Mouse (Mus musculus): Measurements from ENCODE around the gene Olfr464. TPM values are rescaled to one million over a fixed set of nuclear protein-coding genes. Genes with fewer than 3 reads are reported as not detected.
"Not testable (repeated sequence)": the region's sequence is repeated elsewhere in the genome, so short reads cannot be mapped to it uniquely, and the experiment has no call there.

Olfr464 gene
- total RNA-seq (2021): not detected
- long read RNA-seq, experiment 1: 0 reads
- long read RNA-seq, experiment 2: 0 reads

DNA sequence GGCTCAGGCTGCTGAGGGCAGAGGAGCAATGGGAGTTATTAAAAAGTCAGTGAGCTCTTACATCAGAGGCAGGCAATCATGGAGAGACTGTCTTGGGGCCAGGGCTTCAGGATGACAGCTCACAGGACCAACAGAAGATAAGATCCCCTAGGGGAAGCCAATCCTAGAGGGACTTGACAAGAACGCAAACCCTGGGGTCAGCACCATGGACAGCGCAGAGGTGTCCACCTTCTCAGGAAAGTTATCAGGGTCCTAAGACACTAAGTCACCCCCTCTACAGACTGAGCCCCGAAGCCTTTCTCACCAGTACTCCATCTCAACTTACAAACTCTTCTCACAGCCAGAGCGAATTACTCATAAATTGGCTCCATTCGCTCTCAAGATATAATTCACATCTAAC is at the start of gene Olfr464:
Olfr464 (minus strand) TSS at position 2 of the 400 bp plus-strand sequence.
- DNase-seq: peak in 1 of 2 experiments; percentile 6

DNA sequence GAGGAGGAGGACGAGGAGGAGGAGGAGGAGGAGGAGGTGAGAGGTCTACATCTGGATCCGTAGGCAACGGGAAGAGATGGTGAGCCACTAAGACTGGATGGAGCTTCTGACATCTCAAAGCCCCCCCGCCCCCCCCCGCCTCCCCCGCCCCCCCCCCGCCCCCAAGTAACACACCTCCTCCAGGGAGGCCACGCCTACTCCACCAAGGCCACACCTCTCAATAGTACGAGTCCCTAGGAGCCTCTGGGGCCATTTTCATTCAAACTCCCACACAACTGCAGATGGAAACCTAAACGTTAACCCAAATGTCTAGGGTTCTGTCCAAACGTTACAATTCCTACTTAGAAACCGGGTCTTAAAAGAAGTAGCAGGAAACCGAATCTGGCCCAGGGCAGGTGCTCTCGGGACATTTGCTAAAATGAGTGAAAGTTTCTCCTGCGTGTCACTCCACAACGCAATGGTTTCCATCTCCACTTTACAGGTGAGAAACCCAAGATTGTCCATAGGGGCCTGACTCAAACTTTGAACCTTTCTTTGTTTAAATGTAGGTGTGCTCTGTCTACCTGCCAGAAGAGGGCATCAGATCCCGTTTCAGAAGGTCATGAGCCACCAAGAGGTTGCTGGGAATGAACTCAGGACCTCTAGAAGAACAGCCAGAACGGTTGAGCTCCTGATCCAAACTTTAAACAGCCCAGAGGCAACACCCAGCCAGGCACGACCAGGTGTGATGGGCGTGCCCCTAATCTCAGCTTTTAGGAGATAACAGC is 47.8 kb upstream of the Olfr464 start:
- no peak for DNase-seq

DNA sequence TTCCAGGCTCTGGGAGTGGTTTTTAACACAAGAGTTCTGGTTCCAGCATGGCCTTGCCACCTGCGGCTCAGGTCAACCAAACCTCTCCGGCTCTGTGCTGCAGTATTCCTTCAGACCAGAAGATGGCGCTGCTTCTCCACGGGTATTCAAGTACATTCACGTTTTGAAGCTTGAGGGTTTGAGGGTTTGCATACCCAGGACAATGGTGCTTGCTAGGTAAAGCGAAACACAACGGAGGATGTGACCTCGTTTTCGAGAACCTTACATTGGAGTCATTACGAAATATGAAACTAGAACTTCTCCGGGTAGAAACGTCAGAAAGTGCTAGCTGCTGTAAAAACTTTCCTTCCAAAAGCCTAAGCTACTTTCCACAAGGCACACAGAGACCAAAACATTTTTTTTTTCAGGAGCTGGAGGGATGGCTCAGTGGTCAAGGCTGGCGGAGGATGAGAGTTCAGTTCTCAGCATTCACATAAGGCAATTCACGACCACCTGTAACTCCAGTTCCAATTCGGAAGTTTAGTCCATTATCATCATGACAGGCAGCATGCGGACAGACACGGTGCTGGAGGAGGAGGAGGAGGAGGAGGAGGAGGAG is 47.0 kb upstream of the Olfr464 start:
- DNase-seq: peak; percentile 77 to 94

DNA sequence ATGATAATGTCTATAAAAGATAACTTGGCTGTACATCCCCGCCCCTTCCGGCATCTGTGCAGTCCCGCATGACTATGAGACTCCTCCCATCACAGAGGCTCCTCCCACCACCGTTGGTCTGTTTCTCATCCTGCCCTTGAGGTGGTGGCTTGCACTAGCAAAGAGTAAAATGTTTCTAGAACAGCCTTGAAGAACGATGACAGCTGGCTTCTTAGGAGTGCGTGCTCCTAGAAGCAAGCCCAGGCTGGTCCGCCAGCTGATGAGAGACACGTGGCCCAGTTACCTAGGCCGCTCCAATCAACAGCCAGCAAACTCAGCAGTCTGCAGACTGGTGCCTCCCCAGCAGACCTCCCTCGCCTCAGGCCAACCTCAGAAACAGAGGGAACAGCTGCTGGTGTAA is 45.4 kb upstream of the Olfr464 start:
- DNase-seq: no peak

DNA sequence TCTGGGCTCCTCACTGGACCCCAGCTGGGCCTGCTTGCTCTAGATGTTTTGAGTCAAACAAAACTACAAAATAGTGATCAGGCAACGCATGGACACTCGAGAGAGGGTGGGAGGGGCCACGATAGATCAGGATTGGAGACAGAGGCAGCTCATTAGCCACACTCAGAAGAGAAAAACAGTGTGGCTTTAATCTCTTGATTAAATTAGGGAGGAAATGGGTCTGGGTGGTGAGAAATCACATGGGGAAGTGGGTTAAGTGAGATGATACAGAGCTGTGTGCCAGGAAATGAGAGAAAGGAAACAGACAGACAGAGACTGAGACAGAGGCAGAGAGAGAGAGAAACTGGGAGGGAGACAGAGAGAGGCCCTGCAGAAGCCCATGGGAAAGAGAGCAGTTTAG is 44.5 kb upstream of the Olfr464 start:
- DNase-seq: no peak

DNA sequence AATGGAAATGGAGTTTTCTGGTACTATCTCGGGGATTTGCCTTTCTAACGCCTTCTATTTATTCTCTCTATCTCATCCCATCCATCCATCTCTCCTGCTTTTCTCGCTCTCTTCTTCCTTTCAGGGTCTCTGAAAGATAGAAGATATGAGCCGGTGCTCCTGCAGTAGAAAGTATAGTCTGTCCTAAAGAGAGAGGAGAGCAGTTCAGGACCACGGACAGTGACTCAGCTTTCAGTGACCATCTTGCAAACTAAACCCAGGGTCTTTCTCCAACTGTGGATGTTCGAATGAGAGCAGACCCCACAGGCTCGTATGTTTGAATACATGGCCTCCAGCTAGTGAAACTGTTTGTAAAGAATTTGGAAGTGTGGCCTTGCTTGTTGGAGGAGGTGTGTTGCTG is 36.3 kb upstream of the Olfr464 start:
- DNase-seq: no peak

DNA sequence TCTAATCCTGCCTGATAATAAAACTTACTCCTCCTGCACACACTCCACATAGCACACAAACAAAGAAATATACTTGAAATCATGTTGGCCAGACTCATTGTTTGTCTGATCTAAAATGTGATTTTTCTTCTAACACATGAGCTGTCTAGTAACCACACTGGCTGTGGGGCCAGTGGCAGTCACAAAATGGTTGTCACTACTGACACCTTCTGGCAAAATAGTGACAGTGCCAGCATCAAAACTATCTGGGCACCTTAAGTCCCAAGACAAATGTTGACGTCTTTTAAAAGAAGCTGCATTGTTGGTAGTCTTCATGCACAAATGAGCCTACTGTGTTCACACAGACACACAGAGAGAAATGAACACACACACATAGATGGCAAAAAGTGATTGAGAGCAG is 34.4 kb upstream of the Olfr464 start:
- no peak for DNase-seq

DNA sequence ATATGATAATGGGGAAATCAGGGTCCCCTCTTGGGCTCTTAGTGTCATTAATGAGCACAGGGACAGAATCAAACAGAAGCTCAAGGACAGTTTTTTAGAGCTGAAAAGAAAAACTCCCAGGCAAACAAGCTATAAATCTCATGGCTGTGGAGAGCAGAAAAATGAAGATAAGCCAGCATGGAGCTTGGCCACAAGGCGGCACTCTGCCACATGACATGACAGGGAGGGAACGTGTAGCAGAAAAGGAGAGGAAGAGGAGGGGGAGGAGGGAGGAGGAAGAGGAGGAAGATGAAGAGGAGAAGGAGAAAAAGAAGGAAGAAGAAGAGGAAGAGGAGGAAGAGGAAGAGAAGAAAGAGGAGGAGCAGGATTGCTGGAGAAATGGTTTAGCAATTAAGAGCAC is 29.2 kb upstream of the Olfr464 start:
- DNase-seq: no peak

DNA sequence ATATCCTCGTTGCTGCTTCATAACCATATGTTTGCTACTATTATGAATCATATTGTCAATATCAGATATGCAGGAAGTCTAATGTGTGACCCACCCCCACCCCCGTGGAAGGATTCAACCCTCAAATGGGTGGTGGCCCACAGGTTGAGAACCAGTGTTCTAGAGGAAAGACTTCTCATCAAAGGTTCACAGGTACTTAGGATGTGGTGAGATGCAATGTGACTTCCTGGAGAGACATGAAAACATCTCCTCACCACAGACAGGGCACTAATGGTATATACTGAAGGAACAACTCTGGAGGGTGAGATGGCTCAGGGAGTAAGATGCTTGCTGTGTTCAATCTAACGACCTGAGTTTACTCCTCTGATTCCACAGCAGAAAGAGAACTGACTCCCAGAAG is 14.7 kb upstream of the Olfr464 start:
- DNase-seq: no peak

DNA sequence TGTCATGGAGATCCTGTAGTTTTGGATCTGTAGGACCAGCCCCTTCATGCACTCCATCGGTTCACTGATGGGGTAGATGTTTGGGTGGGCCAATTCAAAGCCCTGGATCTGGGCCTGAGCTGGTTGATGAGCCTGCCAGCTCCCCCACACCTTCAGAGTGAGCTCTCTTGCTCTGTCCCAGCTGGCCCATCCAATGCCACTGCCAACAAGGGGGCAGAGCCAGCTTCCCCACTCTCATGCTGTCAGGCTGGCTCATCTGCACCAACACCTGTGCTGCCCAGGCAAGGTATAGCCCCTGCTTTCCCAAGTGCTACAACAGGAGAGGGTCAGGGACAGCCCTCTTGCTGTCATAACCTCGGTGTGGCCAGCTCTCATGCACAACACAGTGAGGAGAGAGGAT is 13.0 kb upstream of the Olfr464 start:
- no peak for DNase-seq

DNA sequence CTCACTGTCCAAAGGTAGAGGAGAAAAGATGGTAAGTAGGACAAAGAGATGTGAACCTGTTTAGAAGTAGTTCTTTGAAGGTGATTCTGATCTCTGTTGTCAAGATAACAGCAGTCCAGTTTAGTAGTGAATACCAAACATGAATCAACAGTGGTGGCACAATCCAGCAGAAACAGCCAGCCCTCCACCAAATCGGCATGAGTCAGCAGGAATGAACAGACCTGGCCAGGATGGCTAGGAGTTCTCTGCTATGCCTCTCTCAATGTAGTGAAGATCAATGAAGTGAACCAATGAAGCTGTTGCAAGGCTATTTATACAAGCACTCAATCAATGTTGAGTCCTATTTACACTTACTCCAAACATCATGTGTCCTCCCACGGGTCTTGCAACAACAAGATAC is 9.6 kb upstream of the Olfr464 start:
- no peak for DNase-seq

DNA sequence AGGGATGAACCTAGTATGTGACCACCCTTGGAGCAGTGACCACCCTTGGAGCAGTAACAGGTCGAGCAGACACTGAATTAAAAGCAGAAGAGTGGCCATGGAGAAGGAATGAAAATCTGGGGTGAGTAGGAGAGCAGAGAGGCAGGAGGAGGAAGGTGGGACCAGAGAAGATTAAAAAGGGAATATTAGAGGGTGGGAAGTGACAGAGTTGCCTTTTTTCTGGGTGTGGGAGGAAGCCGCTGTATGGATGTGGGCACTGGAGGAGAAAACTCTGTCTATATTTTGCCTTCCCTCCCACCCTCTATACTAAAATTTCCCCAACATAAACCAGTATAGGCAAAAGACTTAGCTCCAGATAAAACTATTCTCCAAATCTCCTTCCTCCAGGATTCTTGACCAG is 466 bp downstream of the Olfr464 start:
- DNase-seq: no peak

DNA sequence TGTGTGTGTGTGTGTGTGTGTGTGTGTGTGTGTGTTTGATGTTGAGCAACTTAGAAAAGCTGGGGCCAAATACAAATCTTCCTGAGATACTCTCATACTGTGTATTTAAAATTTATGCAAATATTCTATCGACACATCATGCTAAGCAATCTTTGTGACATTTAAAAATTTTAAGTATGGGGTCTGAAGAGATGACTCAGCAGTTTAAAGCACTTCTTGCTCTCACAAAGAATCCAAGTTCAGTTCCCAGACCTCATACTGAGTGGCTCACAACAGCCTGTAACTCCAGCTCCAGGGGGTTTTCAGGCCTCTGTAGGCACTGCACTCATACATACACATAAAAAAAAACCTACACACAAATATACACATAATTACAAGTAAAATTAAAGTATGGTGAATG is 4.8 kb downstream of the Olfr464 start:
- DNase-seq: no peak

DNA sequence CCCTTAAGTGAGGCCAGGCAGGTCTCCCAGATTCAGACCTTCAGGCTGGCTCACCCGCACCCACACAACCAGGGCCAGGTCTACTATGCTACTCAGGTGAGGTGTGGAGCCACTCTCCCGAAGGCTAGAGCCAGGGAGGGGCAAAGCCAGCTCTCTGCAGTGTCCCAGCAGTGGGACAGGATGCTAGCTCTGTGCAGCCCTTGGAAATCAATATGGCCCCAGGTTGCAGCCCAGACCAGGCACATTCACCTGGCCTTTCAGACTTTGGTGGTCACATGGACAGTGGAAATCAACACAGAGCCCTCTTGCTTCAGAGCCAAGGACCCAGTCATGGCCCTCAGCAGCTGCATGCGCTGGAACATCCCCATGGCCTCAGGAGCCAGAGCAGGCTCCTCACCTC is 16.4 kb downstream of the Olfr464 start:
- no peak for DNase-seq

DNA sequence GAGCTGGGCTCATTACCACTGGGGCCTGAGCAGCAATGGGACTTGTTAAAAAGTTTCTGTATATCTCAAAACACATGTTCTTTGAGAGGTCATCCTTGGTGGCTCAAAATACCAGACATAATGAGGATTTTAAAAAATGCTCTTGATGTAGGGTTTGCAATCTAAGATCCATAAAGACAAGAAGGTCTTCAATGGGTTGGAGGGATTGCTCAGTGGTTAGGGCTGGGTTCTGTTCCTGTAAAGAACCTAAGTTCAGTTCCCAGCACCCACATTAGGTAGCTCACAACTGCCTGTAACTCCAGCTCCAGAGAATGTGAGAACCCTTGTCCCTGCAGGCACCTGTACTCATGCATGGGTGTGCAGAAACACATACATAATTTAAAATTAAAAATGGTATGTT is 23.5 kb downstream of the Olfr464 start, which contains the start of gene Olfr463:
Olfr463 (minus strand) TSS at position 101 of the 400 bp plus-strand sequence.
- DNase-seq: no peak

DNA sequence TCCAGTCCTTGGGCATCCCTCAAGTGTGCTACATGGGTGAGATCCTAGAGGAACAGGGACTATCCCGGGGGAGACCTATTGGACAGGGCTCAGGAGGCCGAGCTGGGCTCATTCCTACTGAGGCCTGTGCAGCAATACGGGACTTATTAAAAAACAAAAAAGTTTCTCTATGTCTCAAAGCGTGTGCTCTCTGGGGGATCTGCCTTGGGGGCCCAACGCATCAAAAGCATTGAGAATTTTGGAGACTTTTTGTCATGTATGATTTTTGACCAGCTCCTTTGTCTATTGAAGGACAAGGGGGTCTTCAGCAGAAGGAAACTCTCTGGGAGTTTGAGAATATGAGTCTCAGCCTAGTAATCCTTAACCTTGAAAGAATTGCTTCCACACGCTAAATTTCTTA is 28.6 kb downstream of the Olfr464 start, which contains the start of gene Olfr462:
Olfr462 (minus strand) TSS at position 101 of the 400 bp plus-strand sequence.
- DNase-seq: no peak

DNA sequence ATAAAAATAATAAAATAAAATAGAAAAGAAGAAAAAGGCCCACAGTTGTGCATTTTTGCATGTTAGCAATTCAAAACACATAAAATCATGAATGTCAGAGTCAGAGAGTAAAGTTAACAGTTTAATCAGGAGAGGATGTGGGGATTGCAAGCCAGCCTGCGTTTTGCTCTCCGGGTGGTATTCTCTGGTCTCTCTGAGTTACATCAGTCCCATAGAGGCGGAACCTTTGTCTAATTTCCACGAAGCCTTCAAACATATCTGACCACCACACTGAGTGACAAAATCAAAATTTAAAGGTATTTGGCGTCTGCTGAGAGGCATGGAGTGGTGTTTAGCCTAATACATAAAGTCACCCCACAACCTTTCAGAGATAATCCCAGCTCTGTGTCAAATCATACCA is 35.9 kb downstream of the Olfr464 start:
- DNase-seq: no peak

DNA sequence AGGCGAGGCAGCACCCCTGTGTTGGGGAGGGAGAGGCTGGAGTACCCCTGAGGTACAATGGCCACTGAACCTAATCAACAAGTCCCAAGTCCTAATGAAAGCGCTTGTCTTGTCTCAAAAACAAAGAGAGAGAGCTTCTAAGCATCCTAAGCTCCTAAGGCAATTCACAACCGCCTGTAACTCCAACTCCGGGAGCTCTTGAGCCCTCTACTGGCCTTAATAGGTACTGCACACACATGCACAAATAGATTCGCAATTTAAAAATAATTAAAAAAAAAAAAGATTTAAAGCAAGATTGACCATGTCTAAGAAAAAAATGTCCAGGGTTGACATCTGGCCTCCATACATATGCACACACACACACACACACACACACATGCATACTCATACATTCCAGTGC is 37.3 kb downstream of the Olfr464 start:
- DNase-seq: no peak

DNA sequence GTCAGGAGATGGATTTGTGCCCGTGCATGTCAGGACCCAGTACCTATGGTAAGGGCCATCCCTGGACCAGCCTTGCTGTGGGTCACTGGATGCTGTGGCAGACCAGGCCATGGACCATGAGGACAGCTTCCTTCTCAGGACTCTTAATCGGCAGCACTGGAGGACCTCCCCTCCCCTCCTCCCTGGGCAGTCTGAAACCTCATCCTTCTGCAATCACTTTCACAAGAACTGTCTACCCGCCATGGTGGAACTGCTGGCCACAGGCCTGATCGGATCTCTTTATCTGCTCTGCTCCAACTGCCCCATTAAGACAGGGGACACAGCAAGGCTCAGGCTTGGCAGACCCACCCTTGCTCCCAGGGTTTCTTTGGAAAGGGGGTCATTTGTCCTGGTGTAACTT is 39.1 kb downstream of the Olfr464 start:
- DNase-seq: no peak

DNA sequence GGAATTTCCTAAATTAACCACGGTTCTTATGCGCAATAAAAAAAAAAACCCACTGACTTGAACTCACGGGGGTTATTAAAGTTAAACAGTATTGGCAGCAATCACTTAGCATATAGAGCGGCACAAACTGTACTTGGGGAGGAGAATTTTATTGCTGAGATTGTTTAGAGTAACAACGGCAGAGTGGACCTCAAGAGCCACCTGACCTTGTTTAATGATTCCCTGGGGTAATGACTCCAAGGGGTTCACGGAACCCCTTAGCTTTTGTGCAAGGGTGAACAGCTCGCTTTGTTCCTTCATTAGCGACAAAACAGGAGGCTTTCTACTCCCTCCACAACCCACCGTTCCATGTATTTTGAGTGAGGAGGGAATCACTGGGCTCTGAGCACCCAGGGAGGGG is 40.9 kb downstream of the Olfr464 start:
- DNase-seq: no peak

DNA sequence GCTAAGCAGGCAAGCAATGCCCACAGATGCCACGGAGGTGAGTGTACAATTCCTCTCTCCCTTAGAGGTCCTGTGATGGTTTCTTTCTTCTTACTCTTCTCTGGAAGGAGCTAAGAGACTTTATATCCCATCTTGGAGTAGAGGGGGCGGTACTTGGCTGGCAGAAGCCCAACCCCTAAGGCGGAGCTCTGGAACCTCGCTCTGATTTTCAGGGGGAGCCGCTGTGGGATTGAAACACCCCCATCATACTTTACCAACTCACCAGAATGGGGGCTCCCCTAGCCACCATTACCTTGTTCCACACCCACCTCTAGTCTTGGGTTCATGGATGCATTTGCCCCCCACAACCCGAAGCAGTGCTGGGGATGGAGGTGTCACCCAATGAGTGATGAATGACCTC is 45.3 kb downstream of the Olfr464 start, which contains the start of gene Epx:
Epx (minus strand) TSS at position 101 of the 400 bp plus-strand sequence.
- no peak for DNase-seq

DNA sequence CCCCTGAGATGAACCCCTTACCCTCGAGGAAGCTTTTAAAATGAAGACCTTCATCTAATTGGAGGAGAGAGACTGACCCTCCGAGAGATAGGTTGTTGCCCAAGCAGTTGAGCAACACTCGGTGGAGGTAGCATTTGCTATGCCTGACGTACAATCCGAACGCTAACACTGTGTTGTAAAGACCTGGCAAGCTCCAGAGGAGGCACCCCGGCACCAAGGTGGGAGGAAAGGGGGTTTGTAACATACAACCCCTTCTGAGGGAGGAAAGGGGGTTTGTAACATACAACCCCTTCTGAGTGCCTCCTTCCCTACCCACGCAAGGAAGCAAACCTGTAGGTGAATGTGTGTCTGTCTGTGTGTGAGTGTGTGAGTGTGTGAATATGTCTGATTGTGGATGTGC is 49.0 kb downstream of the Olfr464 start:
- no peak for DNase-seq

DNA sequence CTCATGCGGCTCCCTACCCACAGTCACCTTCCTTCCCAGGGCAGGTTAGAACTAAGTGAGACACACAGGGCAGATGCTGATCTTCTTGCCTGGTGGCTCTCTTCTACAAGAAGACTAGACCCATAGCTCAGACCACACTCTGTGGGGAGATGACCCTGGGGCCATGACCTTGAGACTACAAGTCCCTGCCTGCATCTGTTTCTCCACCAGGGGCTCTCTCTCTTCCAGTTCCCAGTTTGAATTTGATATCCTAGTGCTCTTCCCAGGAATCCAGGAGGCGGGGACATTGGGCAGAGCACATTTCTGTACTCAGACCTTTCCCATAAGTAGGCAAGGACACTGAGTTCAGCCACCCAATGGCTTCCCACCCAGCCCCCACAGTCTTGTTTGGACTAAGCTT is 50.7 kb downstream of the Olfr464 start:
- no peak for DNase-seq

DNA sequence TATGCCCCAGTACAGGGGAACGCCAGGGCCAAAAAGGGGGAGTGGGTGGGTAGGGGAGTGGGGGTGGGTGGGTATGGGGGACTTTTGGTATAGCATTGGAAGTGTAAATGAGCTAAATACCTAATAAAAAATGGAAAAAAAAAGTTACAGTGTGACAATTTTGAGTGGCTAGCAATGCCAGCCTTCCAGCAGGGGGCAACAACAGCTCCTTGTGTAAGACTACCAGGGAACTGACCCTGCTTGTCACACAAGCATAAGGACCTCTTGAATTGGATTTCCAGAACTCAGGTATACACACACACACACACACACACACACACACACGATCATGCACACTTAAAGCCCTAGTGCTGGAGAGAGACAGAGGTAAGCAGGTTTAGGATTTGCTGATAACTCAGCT is 53.9 kb downstream of the Olfr464 start:
- DNase-seq: not testable (repeated sequence)

All from heart, adult 18-20 months (tissue).